Mouse (Mus musculus) cortical plate, adult 2 months (tissue): ENCODE measurements around the gene Hfm1. TPM values are rescaled to one million over a fixed set of nuclear protein-coding genes. Genes with fewer than 3 reads are reported as not detected.

ENCODE experiments used
- H3K27ac ChIP-seq: fragments of 200-500 bp; 2 replicates; pipeline ENCODE4 v1.5.1; 2012; ENCODE audit warnings: low read length, control low read depth, inconsistent platforms; ENCODE audit not compliant: insufficient read depth
- H3K4me1 ChIP-seq: fragments of 200-500 bp; 2 replicates; pipeline ENCODE4 v1.6.1; 2011; ENCODE audit warnings: low read length; ENCODE audit not compliant: control insufficient read depth, insufficient read depth
- H3K4me3 ChIP-seq: fragments of 200-500 bp; 2 replicates; pipeline ENCODE4 v1.5.1; 2011; ENCODE audit warnings: mild to moderate bottlenecking, low read length, control low read depth; ENCODE audit not compliant: insufficient read depth
- CTCF ChIP-seq: fragments of 200-500 bp; IDR thresholded peaks from 2 replicates; pipeline ENCODE4 v1.5.1; 2011; ENCODE audit warnings: mild to moderate bottlenecking, control low read depth, low read length; ENCODE audit not compliant: insufficient read depth; ENCODE audit errors: extremely low read depth
- POLR2A ChIP-seq: fragments of 200-500 bp; IDR thresholded peaks from 2 replicates; pipeline ENCODE4 v1.6.1; 2011; ENCODE audit warnings: mild to moderate bottlenecking, low read length, control low read depth; ENCODE audit not compliant: insufficient read depth; ENCODE audit errors: extremely low read depth
- polyA plus RNA-seq: library from polyadenylated mRNA; depleted of rRNA; stranded (reverse); fragments of >200 nt; gene quantifications from 2 replicates; pipeline ENCODE4 v1.2.3, GENCODE M21; 2012

The Hfm1 gene
- polyA plus RNA-seq, 1 experiment = 1.7 TPM

DNA sequence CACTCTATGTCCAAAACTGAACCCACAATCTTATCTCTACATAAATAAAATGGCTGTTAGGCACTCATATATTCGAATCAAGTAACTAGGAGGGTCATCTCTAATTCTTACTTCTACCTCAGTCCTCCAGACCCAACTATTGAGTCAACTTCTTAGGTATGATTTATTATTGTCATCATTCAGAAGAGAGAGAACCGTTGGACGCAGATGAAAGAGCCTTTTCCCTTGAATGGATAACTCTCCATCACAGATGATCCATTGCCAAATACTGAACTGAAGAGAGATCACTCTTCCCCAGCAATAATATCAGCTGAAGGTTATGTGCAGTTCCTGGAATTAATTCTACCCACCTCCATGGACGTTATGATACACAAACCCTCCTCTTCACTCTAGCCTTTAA, 20.2 kb upstream of the Hfm1 start:
- Histone ChIP-seq H3K4me3 (no peak overlapping the region), H3K27ac (no peak overlapping the region), H3K4me1 (no peaks in the 10 kb centered on the region)
- TF ChIP-seq POLR2A = no peak
- TF ChIP-seq CTCF = no peak

DNA sequence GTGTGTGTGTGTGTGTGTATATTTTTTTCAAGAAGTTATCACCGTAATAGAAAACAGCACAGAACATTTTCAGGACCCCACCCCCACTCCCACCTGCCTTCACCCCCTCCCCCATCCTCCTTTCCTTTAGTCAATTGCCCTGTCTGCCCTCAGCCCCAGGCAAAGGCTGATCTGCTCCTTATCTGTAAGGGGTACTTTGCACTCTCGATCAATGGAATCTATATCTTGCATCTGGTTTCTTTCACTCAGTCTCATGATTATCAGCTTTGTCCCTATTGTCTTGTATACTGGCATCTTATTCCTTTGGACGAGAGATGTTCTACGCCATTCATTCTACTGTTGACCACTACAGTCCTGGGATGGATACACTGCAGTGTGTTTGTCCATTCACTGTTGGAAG, 1.9 kb upstream of the Hfm1 start:
- TF ChIP-seq CTCF (no peak), POLR2A (no peak)
- Histone ChIP-seq H3K4me3 (no peak overlapping the region), H3K4me1 (no peaks in the 10 kb centered on the region), H3K27ac (no peak overlapping the region)

GRCm38 (mm10) chr5:106926369-106926686, 207 bp upstream of the Hfm1 start:
- no peaks in the 10 kb centered on the region for H3K4me1 ChIP-seq
- TF ChIP-seq CTCF (no peak), POLR2A (no peak)
- peak overlapping the region; percentile 43 for H3K4me3 ChIP-seq
- H3K27ac ChIP-seq = 0 out of 2 replicates have a peak overlapping the region, but pooled peaks have one; percentile 14

GRCm38 (mm10) chr5:106919315-106919714, 6.8 kb downstream of the Hfm1 start:
- Histone ChIP-seq H3K4me3 (no peak overlapping the region), H3K4me1 (no peaks in the 10 kb centered on the region), H3K27ac (no peak overlapping the region)
- TF ChIP-seq POLR2A (no peak), CTCF (no peak)

GRCm38 (mm10) chr5:106896879-106897278, 29.2 kb downstream of the Hfm1 start:
- no peak for TF ChIP-seq POLR2A
- no peak for TF ChIP-seq CTCF
- Histone ChIP-seq H3K27ac (no peak overlapping the region), H3K4me1 (no peaks in the 10 kb centered on the region), H3K4me3 (no peak overlapping the region)

- no peaks in the 10 kb centered on the region for H3K4me1 ChIP-seq
- no peak for TF ChIP-seq CTCF
- no peak for TF ChIP-seq POLR2A
- H3K4me3 ChIP-seq = no peak overlapping the region
- no peak overlapping the region for H3K27ac ChIP-seq
Measured at GRCm38 (mm10) chr5:106891773-106892172, 34.3 kb downstream of the Hfm1 start.

DNA sequence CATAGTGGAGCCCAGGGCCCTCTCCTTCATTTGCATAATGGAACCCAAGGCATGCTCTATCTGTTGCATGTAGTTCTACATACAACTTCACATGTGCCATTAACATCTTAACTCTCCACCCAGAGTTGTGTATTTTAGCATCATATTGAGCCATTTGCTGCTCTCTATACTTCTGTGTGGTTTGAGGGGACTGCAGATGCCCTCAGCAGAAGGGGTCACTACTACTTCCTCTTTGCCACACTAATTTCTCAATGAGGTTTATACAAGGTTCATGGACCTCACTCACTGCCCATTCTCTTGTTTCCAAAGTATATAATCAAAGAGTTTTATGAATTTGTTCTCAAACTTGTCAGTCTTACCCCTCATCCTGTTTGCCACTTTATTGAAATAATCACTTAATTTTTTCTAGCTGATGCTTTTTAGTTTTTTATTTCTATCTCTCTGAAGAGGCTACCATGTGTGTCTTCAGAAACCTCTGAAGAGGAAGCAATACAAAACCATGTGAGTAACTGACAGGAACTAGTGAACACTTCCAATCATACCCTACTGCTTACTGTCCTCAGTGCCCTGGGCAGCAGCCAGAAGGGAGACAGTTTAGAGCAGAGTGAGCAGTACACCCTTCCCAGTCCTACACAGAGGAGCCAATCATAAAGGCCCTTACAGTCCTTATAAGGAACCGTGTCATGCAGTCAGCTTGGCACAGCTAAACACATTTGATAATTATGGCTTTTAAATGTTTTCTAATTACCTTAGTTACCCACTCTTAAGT, 38.6 kb downstream of the Hfm1 start:
- no peak overlapping the region for H3K4me3 ChIP-seq
- H3K27ac ChIP-seq = no peak overlapping the region
- TF ChIP-seq CTCF = no peak
- no peak for TF ChIP-seq POLR2A
- no peaks in the 10 kb centered on the region for H3K4me1 ChIP-seq

- no peak overlapping the region for H3K27ac ChIP-seq
- no peak for TF ChIP-seq CTCF
- TF ChIP-seq POLR2A = no peak
- no peak overlapping the region for H3K4me3 ChIP-seq
- no peaks in the 10 kb centered on the region for H3K4me1 ChIP-seq
Measured at GRCm38 (mm10) chr5:106885517-106885916, 40.6 kb downstream of the Hfm1 start.

GRCm38 (mm10) chr5:106876438-106876837, 49.7 kb downstream of the Hfm1 start:
- TF ChIP-seq POLR2A (no peak), CTCF (no peak)
- no peak overlapping the region for H3K4me3 ChIP-seq
- no peaks in the 10 kb centered on the region for H3K4me1 ChIP-seq
- no peak overlapping the region for H3K27ac ChIP-seq

- Histone ChIP-seq H3K4me3 (no peak overlapping the region), H3K27ac (no peak overlapping the region), H3K4me1 (no peaks in the 10 kb centered on the region)
- TF ChIP-seq POLR2A (no peak), CTCF (peak; percentile 81)
Measured at GRCm38 (mm10) chr5:106860415-106860814, 65.7 kb downstream of the Hfm1 start.
